Mouse (Mus musculus): ENCODE data around the gene Ezh2.
"Not testable (repeated sequence)": the region's sequence is repeated elsewhere in the genome, so short reads cannot be mapped to it uniquely, and the experiment has no call there.

Gene Ezh2

GRCm38 (mm10) chr6:47594926-47595623, at the start of gene Ezh2:
Gene Ezh2, minus strand, starts transcription at chr6:47595341.
- peak; percentile 98 for DNase-seq

- no peak for DNase-seq
These were observed 41.5 kb upstream of the Ezh2 start for GRCm38 (mm10) chr6:47636527-47637076.

GRCm38 (mm10) chr6:47635995-47636526, 40.9 kb upstream of the Ezh2 start:
- no peak for DNase-seq

GRCm38 (mm10) chr6:47635207-47635994, 40.3 kb upstream of the Ezh2 start:
- no peak for DNase-seq

- no peak for DNase-seq
These were observed 38.3 kb upstream of the Ezh2 start for GRCm38 (mm10) chr6:47633467-47633866.

GRCm38 (mm10) chr6:47630061-47630460, 34.9 kb upstream of the Ezh2 start:
- DNase-seq, result not testable (repeated sequence)

- no peak for DNase-seq
These were observed 32.8 kb upstream of the Ezh2 start for GRCm38 (mm10) chr6:47627978-47628377.

GRCm38 (mm10) chr6:47626976-47627375, 31.8 kb upstream of the Ezh2 start:
- DNase-seq, result not testable (repeated sequence)

- DNase-seq, result no peak
These were observed 25.9 kb upstream of the Ezh2 start for GRCm38 (mm10) chr6:47621039-47621438.

GRCm38 (mm10) chr6:47608306-47608705, 13.2 kb upstream of the Ezh2 start:
- not testable (repeated sequence) for DNase-seq

GRCm38 (mm10) chr6:47601931-47602330, 6.8 kb upstream of the Ezh2 start:
- DNase-seq, result no peak

GRCm38 (mm10) chr6:47595696-47596095, 555 bp upstream of the Ezh2 start:
- DNase-seq, result peak; percentile 15

- DNase-seq, result peak; percentile 80
These were observed 853 bp downstream of the Ezh2 start for GRCm38 (mm10) chr6:47594141-47594835.

GRCm38 (mm10) chr6:47593590-47593989, 1.6 kb downstream of the Ezh2 start:
- DNase-seq, result no peak

GRCm38 (mm10) chr6:47587332-47587731, 7.8 kb downstream of the Ezh2 start:
- DNase-seq, result not testable (repeated sequence)

GRCm38 (mm10) chr6:47572887-47573286, 22.3 kb downstream of the Ezh2 start:
- DNase-seq, result no peak

GRCm38 (mm10) chr6:47565326-47566035, 29.7 kb downstream of the Ezh2 start:
- no peak for DNase-seq

GRCm38 (mm10) chr6:47561426-47561825, 33.7 kb downstream of the Ezh2 start:
- no peak for DNase-seq

GRCm38 (mm10) chr6:47560846-47561245, 34.3 kb downstream of the Ezh2 start:
- no peak for DNase-seq

- no peak for DNase-seq
These were observed 34.7 kb downstream of the Ezh2 start for GRCm38 (mm10) chr6:47560407-47560806.

- no peak for DNase-seq
These were observed 35.9 kb downstream of the Ezh2 start for GRCm38 (mm10) chr6:47559287-47559686.

- DNase-seq, result no peak
These were observed 42.9 kb downstream of the Ezh2 start for GRCm38 (mm10) chr6:47552280-47552679.
